Mouse (Mus musculus) left cerebral cortex, adult 8-10 months (tissue): ENCODE results near the gene Nfkbia. TPM values are rescaled to one million over a fixed set of nuclear protein-coding genes. Genes with fewer than 3 reads are reported as not detected.

Experiments
- DNase-seq, 2 experiments: peaks; one replicate each; pipeline ENCODE4 v3.0.0; 2022; ENCODE audit warnings: low spot score in 2 of 2
- total RNA-seq, 4 experiments: library from RNA; stranded (reverse); gene quantifications; 2 replicates each; pipeline ENCODE4 v1.2.4; 2022

Nfkbia gene
- total RNA-seq, 4 experiments from 2014 or later, result 30.4 to 36.8 (median 35.1) TPM

GRCm38 (mm10) chr12:55466816-55467215 lies 25.6 kb downstream of the Nfkbia start:
- no peak for DNase-seq

GRCm38 (mm10) chr12:55466088-55466701 lies 26.3 kb downstream of the Nfkbia start:
- no peak for DNase-seq

- no peak for DNase-seq
Observed at GRCm38 (mm10) chr12:55465401-55465983, 27.0 kb downstream of the Nfkbia start.

- DNase-seq, result no peak
Observed at GRCm38 (mm10) chr12:55464846-55465361, 27.5 kb downstream of the Nfkbia start.

- peak; percentile 25 to 53 for DNase-seq
Observed at GRCm38 (mm10) chr12:55463992-55464845, 28.2 kb downstream of the Nfkbia start.

- no peak for DNase-seq
Observed at GRCm38 (mm10) chr12:55463087-55463486, 29.4 kb downstream of the Nfkbia start.

- no peak for DNase-seq
Observed at GRCm38 (mm10) chr12:55462456-55462855, 30.0 kb downstream of the Nfkbia start.

- DNase-seq, result no peak
Observed at GRCm38 (mm10) chr12:55461767-55462166, 30.7 kb downstream of the Nfkbia start.

GRCm38 (mm10) chr12:55460900-55461299 lies 31.5 kb downstream of the Nfkbia start:
- DNase-seq, result no peak

- DNase-seq, result no peak
Observed at GRCm38 (mm10) chr12:55459739-55460138, 32.7 kb downstream of the Nfkbia start.

- peak in 1 of 2 experiments; percentile 45 for DNase-seq
Observed at GRCm38 (mm10) chr12:55456893-55457292, 35.6 kb downstream of the Nfkbia start.

GRCm38 (mm10) chr12:55456136-55456535 lies 36.3 kb downstream of the Nfkbia start:
- DNase-seq, result no peak

GRCm38 (mm10) chr12:55455206-55455605 lies 37.2 kb downstream of the Nfkbia start:
- DNase-seq, result no peak

- no peak for DNase-seq
Observed at GRCm38 (mm10) chr12:55453924-55454323, 38.5 kb downstream of the Nfkbia start.

- DNase-seq, result no peak
Observed at GRCm38 (mm10) chr12:55452839-55453238, 39.6 kb downstream of the Nfkbia start.

GRCm38 (mm10) chr12:55450421-55450820 lies 42.0 kb downstream of the Nfkbia start:
- no peak for DNase-seq

GRCm38 (mm10) chr12:55449048-55449447 lies 43.4 kb downstream of the Nfkbia start:
- DNase-seq, result no peak

- DNase-seq, result no peak
Observed at GRCm38 (mm10) chr12:55448457-55448856, 44.0 kb downstream of the Nfkbia start.

- no peak for DNase-seq
Observed at GRCm38 (mm10) chr12:55447396-55447760, 45.1 kb downstream of the Nfkbia start.

- DNase-seq, result peak; percentile 52 to 92
Observed at GRCm38 (mm10) chr12:55446746-55447395, 45.6 kb downstream of the Nfkbia start.

- no peak for DNase-seq
Observed at GRCm38 (mm10) chr12:55446366-55446745, 46.1 kb downstream of the Nfkbia start.

GRCm38 (mm10) chr12:55445583-55445982 lies 46.9 kb downstream of the Nfkbia start:
- no peak for DNase-seq
